Mouse (Mus musculus) embryo, embryonic 10 days (tissue): Measurements from ENCODE around the gene Gpc3.

Experiments used
- DNase-seq: peaks from one replicate; pipeline ENCODE4 v3.0.0-alpha.2; 2015; ENCODE audit warnings: low spot score

The Gpc3 gene

DNA sequence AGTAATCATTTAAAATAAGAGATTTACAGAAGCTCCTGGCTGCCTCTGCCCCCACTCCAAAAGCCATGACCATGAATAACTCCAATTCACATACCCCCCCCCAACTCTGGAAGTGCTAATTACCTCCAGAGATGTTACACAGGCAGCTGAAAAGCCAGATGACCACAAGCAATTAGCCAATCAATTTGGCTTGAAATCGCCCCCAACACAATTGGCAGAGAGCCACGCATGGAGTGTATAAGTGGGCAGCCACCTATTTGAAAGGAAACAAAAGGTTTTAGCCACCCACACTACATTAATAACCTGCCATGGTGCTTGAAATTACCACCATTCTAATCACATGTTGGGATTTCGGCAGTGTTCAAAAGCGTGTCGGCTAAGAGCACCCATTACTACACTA, 55.2 kb downstream of the Gpc3 start:
- DNase-seq = no peak

DNA sequence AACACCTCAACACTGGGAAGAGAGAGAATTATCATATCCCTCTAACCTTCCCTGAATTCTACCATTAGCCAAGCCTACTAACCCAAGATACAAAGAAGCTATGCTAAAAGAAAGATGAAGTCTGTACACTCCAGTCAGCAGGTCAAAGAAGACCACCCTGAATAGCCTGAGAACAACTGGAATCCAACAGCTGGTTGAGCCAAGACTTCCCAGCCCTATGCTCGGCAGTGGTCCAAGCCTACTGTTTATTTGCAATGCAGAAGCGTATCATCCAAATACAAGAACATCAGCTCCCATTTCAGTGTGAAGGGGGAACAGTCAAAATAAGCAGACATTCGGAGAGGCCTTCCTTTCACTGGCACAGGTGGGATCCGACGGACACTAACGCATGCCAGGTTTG, 56.3 kb downstream of the Gpc3 start:
- DNase-seq = no peak

DNA sequence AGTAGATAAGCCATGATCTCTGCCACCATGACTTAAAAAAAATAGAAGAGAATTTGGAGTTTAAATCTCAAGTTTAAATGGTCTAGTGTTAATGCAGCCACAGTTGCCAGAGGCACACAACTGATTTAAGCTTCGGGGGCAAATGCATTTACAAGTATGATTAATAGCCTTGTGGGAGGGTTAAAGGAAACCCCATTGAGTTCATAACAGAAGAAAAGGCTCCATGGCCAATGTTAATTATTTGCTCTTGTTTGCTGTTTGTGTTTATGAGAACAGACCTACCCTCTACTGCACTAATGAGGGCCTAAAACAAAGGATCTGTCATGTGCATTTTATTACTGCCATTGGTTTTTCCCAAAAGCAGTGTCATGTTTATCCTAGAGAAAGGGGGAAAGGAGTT, 62.5 kb downstream of the Gpc3 start:
- DNase-seq = no peak

DNA sequence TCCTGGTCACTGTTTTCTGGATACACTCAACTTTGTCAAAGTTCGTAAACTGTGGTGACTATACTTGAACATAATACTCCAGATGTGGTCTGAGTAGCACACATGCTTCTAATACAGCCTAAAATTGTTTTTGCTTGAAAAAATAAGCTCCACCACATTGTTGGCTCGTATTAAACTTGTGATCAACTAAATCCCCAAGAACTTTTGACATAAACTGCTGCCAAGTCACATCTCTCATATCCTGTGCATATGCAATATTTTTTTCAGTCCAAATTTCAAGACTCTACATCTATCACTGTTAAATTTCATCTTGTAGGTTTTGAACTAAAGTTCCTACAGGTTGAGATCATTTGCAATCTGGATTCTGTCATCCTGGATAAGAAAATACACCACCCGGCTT, 69.1 kb downstream of the Gpc3 start:
- DNase-seq = no peak

DNA sequence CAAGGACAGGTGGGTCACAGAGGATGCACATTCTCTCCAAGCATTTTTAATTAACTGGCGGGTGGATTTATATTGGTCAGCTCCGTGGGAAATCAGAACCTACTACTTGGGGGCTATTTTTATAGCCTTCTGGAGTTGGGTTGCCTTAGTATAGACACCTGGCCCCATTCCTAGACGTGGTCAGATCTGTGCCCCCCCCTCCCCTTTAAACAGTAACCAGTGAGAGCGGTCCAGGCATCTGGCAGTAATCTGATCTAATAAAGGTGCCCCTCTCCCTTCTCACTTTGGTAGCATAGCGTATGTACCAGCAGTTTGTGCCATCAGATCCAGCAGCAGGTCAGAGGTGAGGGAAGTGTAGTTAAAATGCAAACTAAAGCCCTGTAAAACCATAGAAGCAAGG, 76.5 kb downstream of the Gpc3 start:
- DNase-seq = no peak

DNA sequence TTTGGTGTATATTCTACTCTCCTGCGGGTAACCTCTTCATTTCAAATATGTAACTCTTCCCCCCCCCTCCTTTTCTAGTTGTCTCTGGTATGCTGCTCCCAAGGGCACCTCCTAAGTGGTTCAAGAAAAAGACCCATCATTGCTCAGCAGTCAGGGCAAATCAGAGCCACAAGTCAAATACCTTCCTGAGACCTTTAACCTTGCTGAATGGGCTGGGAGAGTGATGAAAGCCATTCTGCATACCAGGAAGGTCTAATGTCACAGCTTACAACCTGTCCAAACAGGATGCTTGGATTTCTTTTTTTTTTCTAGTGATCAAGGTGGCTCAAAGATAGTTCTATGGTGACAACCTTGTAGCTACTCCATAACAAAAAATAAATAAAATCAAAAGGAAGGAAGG, 80.0 kb downstream of the Gpc3 start:
- DNase-seq = peak; percentile 56

DNA sequence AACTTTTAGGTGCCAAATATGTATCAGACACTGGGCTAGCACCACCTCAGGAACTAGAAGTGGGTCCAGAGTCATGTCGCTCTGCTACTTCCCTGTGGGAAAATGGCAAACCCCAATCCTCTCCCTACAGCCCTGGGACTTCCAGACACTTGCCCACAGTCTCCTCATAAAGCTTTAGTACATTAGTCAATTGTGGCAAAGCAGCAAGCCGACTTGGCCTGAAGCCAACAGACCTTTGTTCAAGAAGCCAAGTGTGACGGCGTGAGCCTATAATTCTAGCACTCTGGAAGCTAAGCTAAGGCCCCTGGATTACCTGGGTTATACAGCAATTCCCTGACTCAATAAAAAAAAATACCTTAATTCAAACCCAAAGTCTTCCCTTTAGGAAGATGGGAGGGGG, 80.7 kb downstream of the Gpc3 start:
- DNase-seq = no peak

DNA sequence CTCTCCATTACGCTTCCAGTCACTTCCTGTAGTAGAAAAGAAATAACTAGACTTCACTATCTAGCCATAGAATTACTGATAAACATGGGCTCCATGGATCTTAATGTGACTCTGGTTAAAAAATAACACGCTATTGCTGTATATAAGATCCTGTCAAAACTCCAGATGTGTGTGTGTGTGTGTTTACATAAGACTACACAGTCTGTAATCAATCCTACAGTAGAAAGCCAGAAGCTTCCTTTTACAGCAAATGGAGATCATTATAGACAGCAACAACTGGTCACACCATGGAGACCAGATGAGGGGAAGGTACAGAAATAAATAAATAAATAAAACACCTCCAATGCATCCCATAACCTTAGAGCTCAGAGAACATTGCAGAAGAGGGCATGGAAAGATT, 81.6 kb downstream of the Gpc3 start:
- DNase-seq = no peak

DNA sequence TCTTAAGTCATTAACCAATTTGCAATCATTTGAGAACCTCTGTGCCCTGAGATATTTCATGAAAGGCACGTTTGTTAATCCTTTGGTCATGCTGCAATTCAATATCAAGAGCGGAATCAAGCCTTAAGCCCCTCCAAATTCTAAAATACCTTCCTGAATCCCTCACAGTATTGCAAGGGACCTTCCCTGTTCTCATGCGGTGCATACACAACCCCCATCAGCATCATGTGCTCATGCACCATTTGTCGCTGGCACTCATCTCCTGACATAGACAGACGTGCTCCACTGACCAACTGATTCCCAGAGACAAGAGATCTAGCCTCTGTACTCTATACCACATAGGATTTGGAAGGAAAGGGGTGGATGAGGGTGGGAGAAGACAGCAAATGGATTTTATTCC, 87.7 kb downstream of the Gpc3 start:
- DNase-seq = no peak

DNA sequence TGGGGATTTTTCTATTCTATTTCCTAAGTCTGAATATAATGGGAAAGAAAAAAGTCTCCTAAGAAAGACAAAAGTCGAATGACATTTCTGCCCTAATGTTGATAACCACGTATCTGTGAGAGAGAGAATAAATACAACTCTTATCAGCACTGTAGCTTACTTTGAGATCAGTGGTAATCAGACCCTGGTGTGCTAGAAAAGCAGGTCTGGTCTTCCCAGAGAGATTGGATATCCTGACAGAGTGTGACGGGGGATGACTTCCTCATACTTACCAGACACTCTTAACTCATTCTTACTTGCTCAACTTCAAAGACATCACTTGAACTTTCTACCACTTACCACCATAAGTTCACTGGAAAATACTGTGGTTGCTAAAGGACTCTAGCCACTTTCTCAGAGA, 88.6 kb downstream of the Gpc3 start:
- no peak for DNase-seq

DNA sequence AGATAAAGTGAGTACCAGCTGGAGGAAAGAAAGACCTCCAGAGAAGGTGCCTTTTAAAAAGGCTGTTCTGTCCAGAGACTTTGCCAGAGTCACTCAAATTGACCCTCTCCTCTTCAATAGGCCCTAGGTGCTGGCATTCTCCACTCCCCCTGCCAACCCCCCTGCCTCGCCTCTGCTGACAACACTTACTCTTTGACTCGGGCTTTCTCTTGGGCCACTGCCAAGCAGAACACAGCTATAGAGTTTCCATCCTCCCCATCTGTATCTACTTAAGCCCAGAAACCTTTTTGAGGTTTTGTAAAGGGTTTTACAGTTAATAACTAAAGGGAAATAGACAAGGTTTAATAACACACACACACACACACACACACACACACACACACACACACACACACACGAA, 99.2 kb downstream of the Gpc3 start:
- no peak for DNase-seq

DNA sequence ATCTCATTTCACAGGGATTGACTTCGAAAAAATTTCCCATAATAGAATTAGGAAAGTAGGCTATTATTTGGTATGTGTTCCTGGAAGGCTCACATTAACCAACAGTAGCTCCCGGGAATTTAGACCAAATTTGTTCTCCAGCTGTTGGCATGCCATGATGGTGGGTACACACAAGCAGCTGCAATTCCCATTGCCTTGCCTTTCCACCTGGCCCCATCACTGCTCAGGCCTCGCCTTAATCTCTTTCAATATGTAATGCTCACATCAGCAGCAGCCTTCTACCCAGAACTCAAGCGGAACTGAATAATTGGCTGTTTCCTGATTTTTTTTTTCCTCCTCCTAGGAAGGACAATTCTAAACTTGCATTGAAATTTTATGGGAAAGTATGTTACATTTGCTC, 102.6 kb downstream of the Gpc3 start:
- no peak for DNase-seq

DNA sequence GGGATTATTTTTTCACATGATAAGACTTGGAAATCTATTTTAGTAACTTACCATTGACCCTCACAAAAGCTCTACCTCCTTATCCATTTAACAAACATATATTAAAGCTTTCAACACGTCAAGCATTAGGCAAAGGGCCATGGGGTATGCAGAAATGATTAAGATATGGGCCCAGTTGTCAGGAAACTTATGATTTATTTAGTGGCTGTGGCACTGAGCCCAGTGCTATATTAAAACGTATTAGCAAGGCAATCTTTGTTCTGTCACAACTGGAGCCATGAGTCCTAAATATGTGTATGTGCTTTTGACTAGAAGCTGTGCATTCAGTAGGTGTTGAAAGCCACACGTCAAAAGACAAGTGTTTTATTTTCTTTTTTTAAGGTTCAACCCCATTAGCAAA, 109.9 kb downstream of the Gpc3 start:
- DNase-seq = no peak

DNA sequence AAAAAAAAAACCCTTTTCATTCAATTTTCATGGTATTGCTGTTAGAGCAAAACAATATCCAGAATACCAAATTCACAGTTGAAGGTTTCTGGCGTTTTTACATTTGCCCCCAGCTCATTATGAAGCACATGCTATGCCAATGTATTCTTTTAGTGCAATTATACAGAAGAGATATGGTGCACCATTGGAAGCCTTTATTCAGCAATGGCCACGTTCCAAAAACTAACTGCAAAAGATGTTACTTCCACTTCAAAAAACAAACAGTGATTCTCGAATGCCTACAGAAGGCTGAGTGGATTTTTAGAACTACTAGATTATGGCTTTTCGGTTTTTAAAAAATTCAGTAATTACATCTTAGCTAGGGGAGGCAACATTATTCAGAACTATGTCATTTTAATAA, 124.3 kb downstream of the Gpc3 start:
- no peak for DNase-seq

DNA sequence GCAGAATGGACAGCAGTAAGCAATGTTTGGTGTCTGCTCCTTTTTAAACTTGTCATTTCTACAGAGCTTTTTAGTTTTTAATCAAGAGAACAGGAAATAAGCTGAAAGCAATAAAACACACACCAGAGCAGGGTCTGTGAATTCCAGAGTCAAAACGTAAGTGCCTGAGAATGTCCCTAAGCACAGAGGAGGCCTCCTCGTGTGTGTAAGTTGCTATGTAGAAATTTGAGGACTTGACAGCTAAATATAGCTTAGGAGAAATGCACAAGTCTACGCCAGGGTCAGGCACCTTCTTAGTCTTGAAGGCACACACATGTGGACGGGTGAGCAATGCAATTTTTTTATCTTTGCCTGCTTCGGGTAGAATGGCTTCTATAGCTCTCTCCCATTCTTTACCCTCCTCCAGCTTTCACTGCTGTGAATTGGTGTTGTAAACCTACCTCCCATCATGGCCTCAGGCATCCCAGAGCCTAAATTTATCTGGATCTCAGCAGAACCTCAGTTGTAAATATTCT, 158.6 kb downstream of the Gpc3 start:
- DNase-seq = no peak

DNA sequence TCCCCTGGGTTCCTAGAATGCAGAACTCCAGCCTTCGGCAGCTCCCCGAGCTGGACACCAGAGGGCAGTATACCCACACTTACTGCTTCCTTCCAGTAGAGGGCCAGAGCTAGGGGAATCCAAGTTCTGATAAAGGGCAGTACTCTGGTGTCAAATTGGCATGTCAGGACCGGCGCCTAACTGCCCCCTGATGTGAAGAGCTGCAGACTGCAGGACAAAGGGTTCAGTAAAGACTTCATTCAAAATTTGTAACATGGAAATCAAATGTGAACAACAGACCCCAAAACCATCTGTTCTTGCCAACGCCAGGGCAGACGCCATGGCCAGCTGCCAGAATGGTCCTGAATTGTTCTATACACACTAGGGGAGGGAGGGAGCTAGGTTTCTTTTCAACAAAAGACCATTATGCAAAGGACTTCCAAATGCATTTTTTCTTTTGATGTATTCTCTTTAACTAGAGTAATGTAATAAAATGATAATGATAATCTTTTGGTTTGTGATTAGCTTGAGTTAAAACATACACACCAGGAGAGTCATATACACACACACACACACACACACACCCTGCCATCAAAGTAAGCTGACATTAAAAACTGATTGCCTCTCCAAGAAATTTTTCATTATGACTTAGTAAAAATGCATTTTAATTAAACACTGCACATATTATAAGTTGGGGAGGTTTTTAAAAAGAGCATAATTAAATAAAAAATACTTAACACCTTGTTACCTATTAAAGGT, 160.1 kb downstream of the Gpc3 start:
- DNase-seq = peak; percentile 78

DNA sequence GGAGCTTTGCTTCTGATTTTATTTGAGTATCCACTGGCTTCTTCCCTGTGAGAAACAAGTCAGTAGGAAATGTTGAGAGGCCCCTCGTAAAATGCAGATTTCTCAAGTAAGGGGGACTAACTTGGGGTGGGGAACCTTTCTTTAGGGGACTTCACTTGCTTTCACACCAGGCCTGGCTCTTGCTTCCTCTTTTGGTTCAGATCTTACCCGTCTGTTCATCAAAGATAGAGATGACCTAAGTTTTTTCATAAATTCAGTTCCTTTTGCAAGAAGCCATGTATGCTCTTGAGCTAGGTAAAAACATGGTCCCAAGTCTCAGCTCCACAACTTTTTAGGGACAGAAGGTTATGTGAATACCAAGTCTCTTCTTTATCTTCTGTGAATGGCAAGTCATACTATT, 164.6 kb downstream of the Gpc3 start:
- no peak for DNase-seq

DNA sequence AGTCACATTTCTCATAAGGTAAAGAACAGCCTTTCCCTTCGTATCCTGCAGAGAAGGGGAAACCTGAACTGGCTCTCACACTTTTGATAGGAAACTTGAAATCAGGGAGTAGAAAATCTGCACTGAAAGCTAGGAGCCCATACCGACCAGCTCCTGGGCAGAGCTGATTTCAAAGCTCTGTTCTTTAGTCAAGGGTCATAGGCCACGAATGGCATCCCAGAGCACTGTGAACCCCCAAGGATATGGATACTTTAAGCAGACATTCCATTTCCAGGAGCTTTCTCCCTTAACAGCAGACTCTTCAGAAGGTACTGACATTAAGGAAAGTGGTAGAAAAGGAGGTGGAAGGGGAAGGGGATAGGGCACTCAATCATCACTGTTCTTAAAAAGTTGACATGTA, 165.3 kb downstream of the Gpc3 start:
- peak; percentile 74 for DNase-seq

DNA sequence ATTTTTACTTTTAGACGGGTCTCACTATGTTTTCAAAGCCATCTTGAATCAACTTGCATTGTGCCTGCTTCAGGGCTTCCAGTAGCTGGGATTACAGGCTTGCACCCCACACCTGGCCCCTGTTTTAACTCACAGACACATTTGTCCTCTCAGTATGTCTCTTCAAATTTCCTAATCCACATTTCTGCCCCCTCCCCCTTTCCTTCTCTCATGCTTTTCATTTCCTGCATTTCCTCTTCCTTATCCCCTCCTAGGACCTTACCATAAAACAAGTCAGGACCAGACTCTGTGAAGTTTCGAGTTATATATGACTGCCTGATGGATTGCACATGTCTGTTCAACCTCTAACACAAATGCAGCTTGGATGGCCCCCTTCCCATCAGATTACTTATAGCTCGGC, 167.2 kb downstream of the Gpc3 start:
- no peak for DNase-seq

DNA sequence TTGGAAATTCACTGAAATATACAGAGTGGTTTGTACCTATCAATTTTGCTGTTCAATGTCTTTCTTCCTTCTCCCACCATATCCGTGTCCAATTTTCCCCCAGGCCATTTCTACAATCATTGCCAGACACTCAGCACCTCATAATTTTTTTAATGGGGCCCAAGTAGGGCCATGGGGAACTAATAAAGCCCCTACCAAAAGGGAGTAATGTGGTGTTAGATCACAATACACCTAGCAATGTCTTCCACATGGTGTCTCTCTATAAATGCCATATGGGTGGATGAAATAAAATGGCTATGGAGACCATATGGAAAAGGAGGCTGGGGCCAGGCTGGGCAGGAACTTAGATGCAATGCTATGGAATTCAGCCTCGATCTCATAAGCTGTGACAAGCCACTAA, 168.8 kb downstream of the Gpc3 start:
- no peak for DNase-seq

DNA sequence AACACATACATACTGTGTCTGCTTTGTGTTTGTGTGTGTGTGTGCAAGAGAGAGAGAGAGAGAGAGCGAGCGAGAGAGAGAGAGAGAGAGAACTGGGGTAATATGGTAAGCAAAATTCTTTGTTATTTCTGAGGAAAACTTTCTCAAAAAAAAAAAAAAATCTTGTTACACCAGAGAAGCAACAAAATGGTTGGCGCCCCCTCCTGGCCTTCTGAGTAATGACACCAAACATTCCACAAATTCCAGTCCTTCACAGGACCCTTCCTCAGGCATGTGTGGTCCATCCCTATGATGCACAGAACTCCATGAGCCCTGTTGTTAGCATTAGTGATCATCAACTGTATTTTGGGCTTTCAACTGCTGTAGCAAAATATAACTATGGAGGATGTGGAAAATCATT, 172.0 kb downstream of the Gpc3 start:
- DNase-seq = peak; percentile 40

DNA sequence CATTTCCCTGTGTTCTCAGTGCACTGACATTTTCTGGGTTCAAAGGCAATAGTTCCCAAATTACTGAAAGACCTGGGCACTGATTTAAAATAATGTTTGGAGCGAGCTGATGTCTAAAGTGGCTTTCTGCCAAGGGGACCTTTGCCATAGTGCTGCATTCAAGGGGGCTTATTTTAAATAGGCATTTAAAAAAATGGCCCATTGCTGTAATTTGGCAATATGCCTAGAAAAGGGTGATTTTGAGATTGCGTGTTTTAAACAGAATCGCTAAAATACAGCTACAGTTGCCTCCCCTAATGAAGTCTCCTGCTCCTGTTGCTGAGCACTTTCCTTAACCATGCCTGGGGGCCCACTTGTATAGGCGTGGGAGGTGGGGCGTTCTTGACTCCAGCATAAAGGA, 174.3 kb downstream of the Gpc3 start:
- no peak for DNase-seq

DNA sequence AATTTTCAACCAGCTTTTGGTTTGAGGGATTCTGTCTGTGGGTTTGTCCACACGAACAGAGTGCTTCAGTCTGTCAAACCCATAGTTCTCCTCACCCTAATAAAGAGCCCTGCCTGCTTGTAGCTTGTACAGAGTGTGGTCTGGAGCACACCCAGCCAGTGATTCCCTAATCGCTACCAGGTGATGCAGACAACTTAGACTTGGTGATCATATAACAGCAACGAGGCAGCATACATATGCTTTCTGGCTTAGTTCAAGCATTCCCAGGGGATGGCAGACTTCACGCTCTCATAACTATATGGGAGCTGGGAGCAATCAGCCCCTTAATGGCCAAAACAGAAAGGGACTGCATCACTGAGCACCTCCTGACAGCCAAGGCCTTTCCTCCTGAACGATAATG, 188.1 kb downstream of the Gpc3 start:
- peak; percentile 17 for DNase-seq

DNA sequence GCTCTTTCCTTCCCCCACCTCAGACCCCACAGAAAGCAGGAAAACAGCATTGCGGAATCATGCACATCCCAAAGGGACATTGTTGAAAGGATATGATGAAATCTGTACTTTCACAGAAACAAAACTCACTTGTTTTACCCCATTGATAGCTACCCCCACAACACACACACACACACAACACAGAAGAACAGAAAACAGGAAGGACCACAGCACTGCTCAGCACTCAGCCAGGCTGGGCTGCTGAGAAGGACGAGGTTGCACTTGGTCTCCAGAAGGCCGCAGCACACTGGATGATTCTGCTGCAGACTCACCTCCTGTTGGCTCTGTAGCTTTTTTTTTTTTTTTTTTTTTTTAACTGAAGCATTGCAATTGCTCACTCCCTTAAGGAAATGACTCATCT, 193.9 kb downstream of the Gpc3 start:
- DNase-seq = no peak

DNA sequence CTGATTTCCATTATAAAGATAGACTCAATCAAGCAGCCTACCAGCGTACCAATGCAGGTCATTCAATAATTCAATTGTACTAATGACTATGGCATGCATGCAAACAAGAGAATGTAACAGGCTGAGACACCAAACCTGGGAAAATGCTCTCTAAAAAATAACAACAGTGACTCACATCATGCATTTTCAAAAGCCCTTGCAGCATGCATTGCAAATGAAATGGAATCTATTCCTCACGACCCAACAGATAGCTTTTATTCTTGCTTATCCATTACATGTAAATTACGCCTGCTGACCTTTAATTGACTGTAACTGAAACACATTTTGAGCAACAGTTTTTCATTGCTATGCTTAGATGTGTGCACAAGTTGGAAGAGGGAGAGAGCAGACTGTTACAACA, 200.8 kb downstream of the Gpc3 start:
- no peak for DNase-seq
